Mouse (Mus musculus): ENCODE measurements around the gene Sf3a1. TPM values are rescaled to one million over a fixed set of nuclear protein-coding genes. Genes with fewer than 3 reads are reported as not detected.
A peak's percentile ranks its signal among the peaks of the same experiment; 100 is the strongest.

Gene Sf3a1
- total and polyA plus RNA-seq, 3 experiments: 32.1 to 101 (median 77.0) TPM

GRCm38 (mm10) chr11:4118081-4118921, 41.8 kb upstream of the Sf3a1 start (continued):
- TF ChIP-seq POLR2AphosphoS5 (IDR thresholded peaks at IDR 0.05; ENCODE audit: borderline replicate concordance, low read depth, low read length) (no peak), HCFC1 (IDR thresholded peaks at IDR 0.05; ENCODE audit: low read depth, low read length) (peak; percentile 45; the same call in 1 of the 2 replicates), MYC (IDR thresholded peaks at IDR 0.05; ENCODE audit: low read depth, low read length) (no peak), POLR2A (IDR thresholded peaks at IDR 0.05; ENCODE audit: control insufficient read depth in 1 of 2, insufficient read depth in 1 of 2, low read depth in 1 of 2, low read length in 2 of 2, poor library complexity in 1 of 2) (peak; percentile 48 to 58; a peak in 2 of 4 replicates), POLR2AphosphoS2 (IDR thresholded peaks at IDR 0.05; ENCODE audit: low read length) (peak; percentile 46; the same call in 1 of the 2 replicates)

GRCm38 (mm10) chr11:4119635-4120034, 40.5 kb upstream of the Sf3a1 start:
- Histone ChIP-seq H3K36me3 (ENCODE audit: control insufficient read depth in 1 of 2, insufficient read depth in 2 of 2, low read length in 2 of 2) (peaks cover 0 to 37% of the 10 kb centered on the region in 2 experiments; a peak in 2 of 4 replicates), H3K27ac (ENCODE audit: control insufficient read depth, low read depth, low read length) (no peak overlapping the region), H3K4me1 (ENCODE audit: control insufficient read depth in 1 of 2, insufficient read depth in 2 of 2, low read length in 2 of 2) (peaks cover 25 to 64% of the 10 kb centered on the region in 2 experiments), H3K9me3 (replicated peaks; ENCODE audit: insufficient read depth, low read length) (no peaks in the 10 kb centered on the region), H3K9ac (ENCODE audit: control insufficient read depth, low read depth, low read length, poor library complexity, severe bottlenecking) (no peak overlapping the region), H3K4me3 (ENCODE audit: control insufficient read depth in 1 of 2, insufficient read depth in 1 of 2, low read depth in 2 of 2, low read length in 2 of 2) (no peak overlapping the region), H3K27me3 (ENCODE audit: control insufficient read depth in 1 of 2, insufficient read depth in 2 of 2, low read length in 2 of 2) (no peaks in the 10 kb centered on the region), H3K79me2 (ENCODE audit: control insufficient read depth, insufficient read depth, low read length, poor library complexity) (no peaks in the 10 kb centered on the region)
- peak; percentile 50 for DNase-seq (ENCODE audit: low read depth, low spot score)
- TF ChIP-seq BHLHE40 (IDR thresholded peaks at IDR 0.05; ENCODE audit: borderline replicate concordance, low read depth, low read length): no peak
- TF ChIP-seq ZC3H11A (IDR thresholded peaks at IDR 0.05; ENCODE audit: low read depth, low read length): no peak
- TF ChIP-seq CHD1 (IDR thresholded peaks at IDR 0.05; ENCODE audit: low read depth, low read length): no peak
- no peak for TF ChIP-seq HCFC1 (IDR thresholded peaks at IDR 0.05; ENCODE audit: low read depth, low read length)
- TF ChIP-seq NELFE (IDR thresholded peaks at IDR 0.05; ENCODE audit: low read depth, low read length): no peak
- no peak for TF ChIP-seq SIN3A (IDR thresholded peaks at IDR 0.05; ENCODE audit: low read length)
- TF ChIP-seq SMC3 (IDR thresholded peaks at IDR 0.05; ENCODE audit: low read depth, low read length): no peak
- 0 out of 2 replicates have a peak, but pooled peaks have one; percentile 18 for TF ChIP-seq ETS1 (IDR thresholded peaks at IDR 0.05; ENCODE audit: low read depth, low read length)
- TF ChIP-seq MAFK (IDR thresholded peaks at IDR 0.05; ENCODE audit: borderline replicate concordance, low read depth, low read length): no peak
- TF ChIP-seq MEF2A (IDR thresholded peaks at IDR 0.05; ENCODE audit: extremely low read depth, insufficient replicate concordance, low read depth, low read length, poor library complexity, severe bottlenecking): no peak
- peak; percentile 35; the same call in 1 of the 2 replicates for TF ChIP-seq GATA1 (IDR thresholded peaks at IDR 0.05; ENCODE audit: low read depth, low read length)
- no peak for TF ChIP-seq POLR2A (IDR thresholded peaks at IDR 0.05; ENCODE audit: control insufficient read depth in 1 of 2, insufficient read depth in 1 of 2, low read depth in 1 of 2, low read length in 2 of 2, poor library complexity in 1 of 2)
- TF ChIP-seq POLR2AphosphoS5 (IDR thresholded peaks at IDR 0.05; ENCODE audit: borderline replicate concordance, low read depth, low read length): no peak

GRCm38 (mm10) chr11:4121691-4122090, 38.5 kb upstream of the Sf3a1 start:
- Histone ChIP-seq H3K4me3 (ENCODE audit: control insufficient read depth in 1 of 2, insufficient read depth in 1 of 2, low read depth in 2 of 2, low read length in 2 of 2) (no peak overlapping the region), H3K27ac (ENCODE audit: control insufficient read depth, low read depth, low read length) (no peak overlapping the region), H3K9me3 (replicated peaks; ENCODE audit: insufficient read depth, low read length) (no peaks in the 10 kb centered on the region), H3K4me1 (ENCODE audit: control insufficient read depth in 1 of 2, insufficient read depth in 2 of 2, low read length in 2 of 2) (peaks cover 9 to 44% of the 10 kb centered on the region in 2 experiments; a peak in 3 of 4 replicates), H3K36me3 (ENCODE audit: control insufficient read depth in 1 of 2, insufficient read depth in 2 of 2, low read length in 2 of 2) (peaks cover 0 to 20% of the 10 kb centered on the region in 2 experiments; a peak in 2 of 4 replicates), H3K79me2 (ENCODE audit: control insufficient read depth, insufficient read depth, low read length, poor library complexity) (no peaks in the 10 kb centered on the region), H3K9ac (ENCODE audit: control insufficient read depth, low read depth, low read length, poor library complexity, severe bottlenecking) (no peak overlapping the region), H3K27me3 (ENCODE audit: control insufficient read depth in 1 of 2, insufficient read depth in 2 of 2, low read length in 2 of 2) (no peaks in the 10 kb centered on the region)
- TF ChIP-seq GABPA (IDR thresholded peaks at IDR 0.05; ENCODE audit: low read depth, low read length) (no peak), MYB (IDR thresholded peaks at IDR 0.05; ENCODE audit: low read depth, low read length) (no peak), MYC (IDR thresholded peaks at IDR 0.05; ENCODE audit: low read depth, low read length) (no peak), E2F4 (IDR thresholded peaks at IDR 0.05; ENCODE audit: borderline replicate concordance, low read depth, low read length) (no peak), CTCF (IDR thresholded peaks at IDR 0.05 in 2 of 3, conservative IDR thresholded peaks at IDR 0.05 in 1 of 3; ENCODE audit: control insufficient read depth in 1 of 3, insufficient read depth in 1 of 3, low read depth in 2 of 3, low read length in 3 of 3, poor library complexity in 1 of 3, severe bottlenecking in 1 of 3) (no peak), MAFK (IDR thresholded peaks at IDR 0.05; ENCODE audit: borderline replicate concordance, low read depth, low read length) (no peak), HCFC1 (IDR thresholded peaks at IDR 0.05; ENCODE audit: low read depth, low read length) (no peak)
- no peak for DNase-seq (ENCODE audit: low read depth, low spot score)
